Mouse (Mus musculus) kidney, postnatal 0 days (tissue): Measurements from ENCODE around the gene Trim25. TPM values are rescaled to one million over a fixed set of nuclear protein-coding genes. Genes with fewer than 3 reads are reported as not detected.

ENCODE experiments used
- ATAC-seq: fragments of 200-750 bp; cut with Nextera tagmentation; replicated peaks from 2 replicates; pipeline ENCODE4 v1.8.0; 2017; ENCODE audit warnings: low read depth, moderate number of reproducible peaks, moderate TSS enrichment, moderate library complexity; ENCODE audit not compliant: low FRiP score
- DNase-seq: peaks from one replicate; pipeline ENCODE4 v3.0.0-alpha.2; 2016; ENCODE audit warnings: low spot score
- H3K27ac ChIP-seq: fragments of 300-500 bp; sonication (generic); 2 replicates; pipeline ENCODE4 v1.5.1; 2014; ENCODE audit warnings: mild to moderate bottlenecking
- H3K27me3 ChIP-seq: fragments of 300-500 bp; sonication (generic); 2 replicates; pipeline ENCODE4 v1.6.1; 2014; ENCODE audit warnings: low read length, mixed read lengths; ENCODE audit not compliant: insufficient read depth
- H3K36me3 ChIP-seq: fragments of 300-500 bp; sonication (generic); 2 replicates; pipeline ENCODE4 v1.6.1; 2014; ENCODE audit warnings: low read length, mixed read lengths; ENCODE audit not compliant: insufficient read depth
- H3K4me1 ChIP-seq: fragments of 300-500 bp; sonication (generic); replicated peaks from 2 replicates; pipeline ENCODE4 v1.6.1; 2014; ENCODE audit warnings: antibody characterized with exemption, low read length, mixed read lengths; ENCODE audit not compliant: insufficient read depth
- H3K4me2 ChIP-seq: fragments of 300-500 bp; sonication (generic); 2 replicates; pipeline ENCODE4 v1.6.1; 2014; ENCODE audit warnings: mild to moderate bottlenecking, low read length, moderate library complexity, mixed read lengths
- H3K4me3 ChIP-seq: fragments of 300-500 bp; sonication (generic); replicated peaks from 2 replicates; pipeline ENCODE4 v1.5.1; 2014; ENCODE audit warnings: low read depth, low read length
- H3K9ac ChIP-seq: fragments of 300-500 bp; sonication (generic); 2 replicates; pipeline ENCODE4 v1.6.1; 2014; ENCODE audit warnings: low read depth, low read length
- H3K9me3 ChIP-seq: fragments of 300-500 bp; sonication (generic); replicated peaks from 2 replicates; pipeline ENCODE4 v1.6.1; 2016; ENCODE audit warnings: low read length, inconsistent platforms, mixed read lengths
- CTCF ChIP-seq: IDR thresholded peaks from 2 replicates; pipeline ENCODE4 v1.5.1; 2016; ENCODE audit warnings: antibody characterized with exemption, low read depth, mild to moderate bottlenecking, moderate library complexity
- WGBS: fragments of 180-500 bp; shearing (Covaris S2); extraction: QIAGEN DNeasy Blood & Tissue Kit; methylation state at CpG from one replicate; pipeline ENCODE4 v1.1.7; 2014; 5-methylcytosine and 5-hydroxymethylcytosine counted together
- polyA plus RNA-seq: library from polyadenylated mRNA; unstranded; fragments of >200 nt; fragmentation: Nextera tagmentation; extraction: Ambion mirVana; gene quantifications from 2 replicates; pipeline ENCODE4 v1.2.1, GENCODE M21; 2015

Trim25 gene
- polyA plus RNA-seq, 1 experiment from 2014 or later: 17.6 TPM

DNA sequence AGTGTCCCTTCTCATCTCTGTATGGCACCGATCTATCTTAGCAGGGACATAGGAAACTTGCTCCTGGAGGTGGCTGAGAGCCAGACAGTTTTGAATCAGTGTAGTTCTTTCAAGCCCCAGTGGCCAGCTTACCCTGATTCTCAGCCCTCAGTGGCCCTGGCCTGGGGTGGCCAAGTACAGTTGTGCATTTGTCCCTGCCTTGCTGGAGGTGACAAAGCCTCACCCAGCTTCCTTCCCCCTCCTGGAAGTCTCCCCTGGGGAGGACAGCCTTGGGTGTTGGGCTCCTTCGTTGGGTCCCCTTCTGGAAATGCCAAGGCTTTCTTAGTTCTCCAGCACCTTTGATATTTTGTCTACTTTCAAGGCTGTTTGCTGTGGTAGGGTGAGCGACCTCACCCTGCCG, 4.5 kb downstream of the Trim25 start:
- Histone ChIP-seq H3K9ac (no peak overlapping the region), H3K36me3 (peaks cover 22% of the 10 kb centered on the region), H3K4me1 (peaks cover 24% of the 10 kb centered on the region; the same call in 1 of the 2 replicates), H3K4me3 (no peak overlapping the region), H3K27me3 (no peaks in the 10 kb centered on the region), H3K9me3 (no peaks in the 10 kb centered on the region), H3K4me2 (peak overlapping the region; percentile 50), H3K27ac (no peak overlapping the region)
- no peak for TF ChIP-seq CTCF
- ATAC-seq: no peak
- no peak for DNase-seq
- WGBS: 58% methylated on average over 4 of the region's 4 CpGs

GRCm38 (mm10) chr11:89005473-89005872, 6.3 kb downstream of the Trim25 start:
- Histone ChIP-seq H3K9ac (no peak overlapping the region), H3K4me2 (no peak overlapping the region), H3K27ac (no peak overlapping the region), H3K36me3 (peaks cover 32% of the 10 kb centered on the region), H3K4me1 (peaks cover 18% of the 10 kb centered on the region; the same call in 1 of the 2 replicates), H3K4me3 (no peak overlapping the region), H3K9me3 (no peaks in the 10 kb centered on the region), H3K27me3 (no peaks in the 10 kb centered on the region)
- WGBS: 56% methylated on average over 5 of the region's 5 CpGs
- TF ChIP-seq CTCF: no peak
- no peak for ATAC-seq
- DNase-seq: no peak

GRCm38 (mm10) chr11:89006404-89006803, 7.2 kb downstream of the Trim25 start:
- Histone ChIP-seq H3K4me3 (no peak overlapping the region), H3K9me3 (no peaks in the 10 kb centered on the region), H3K27ac (no peak overlapping the region), H3K36me3 (peaks cover 42% of the 10 kb centered on the region), H3K27me3 (no peaks in the 10 kb centered on the region), H3K9ac (no peak overlapping the region), H3K4me2 (no peak overlapping the region), H3K4me1 (peaks cover 12% of the 10 kb centered on the region; the same call in 1 of the 2 replicates)
- TF ChIP-seq CTCF: no peak
- DNase-seq (no peak), ATAC-seq (no peak)

DNA sequence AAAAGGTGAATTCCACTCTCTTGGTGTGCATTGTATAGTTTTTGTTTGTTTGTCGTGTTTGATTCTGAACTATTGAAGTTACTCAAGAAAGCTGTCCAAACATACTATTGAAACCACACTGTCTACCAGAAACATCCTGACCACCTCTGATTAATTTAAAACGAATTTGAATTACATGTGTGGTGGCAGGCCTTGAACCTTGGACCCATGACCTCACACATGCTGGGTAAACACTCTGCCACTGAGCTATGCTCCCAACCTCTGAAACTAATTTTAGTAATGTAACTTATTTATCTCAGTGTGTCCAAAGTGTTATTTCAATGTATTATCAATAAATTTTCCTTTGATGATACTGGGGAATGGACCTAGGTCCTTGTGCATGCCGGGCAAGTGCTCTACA, 8.4 kb downstream of the Trim25 start:
- Histone ChIP-seq H3K27ac (no peak overlapping the region), H3K4me1 (0 out of 2 replicates have a peak, but pooled peaks cover 6% of the 10 kb centered on the region), H3K27me3 (no peaks in the 10 kb centered on the region), H3K9ac (no peak overlapping the region), H3K4me3 (no peak overlapping the region), H3K36me3 (peaks cover 52% of the 10 kb centered on the region), H3K4me2 (no peak overlapping the region), H3K9me3 (no peaks in the 10 kb centered on the region)
- no peak for ATAC-seq
- WGBS: 86% methylated on average over 3 of the region's 3 CpGs
- no peak for DNase-seq
- no peak for TF ChIP-seq CTCF

DNA sequence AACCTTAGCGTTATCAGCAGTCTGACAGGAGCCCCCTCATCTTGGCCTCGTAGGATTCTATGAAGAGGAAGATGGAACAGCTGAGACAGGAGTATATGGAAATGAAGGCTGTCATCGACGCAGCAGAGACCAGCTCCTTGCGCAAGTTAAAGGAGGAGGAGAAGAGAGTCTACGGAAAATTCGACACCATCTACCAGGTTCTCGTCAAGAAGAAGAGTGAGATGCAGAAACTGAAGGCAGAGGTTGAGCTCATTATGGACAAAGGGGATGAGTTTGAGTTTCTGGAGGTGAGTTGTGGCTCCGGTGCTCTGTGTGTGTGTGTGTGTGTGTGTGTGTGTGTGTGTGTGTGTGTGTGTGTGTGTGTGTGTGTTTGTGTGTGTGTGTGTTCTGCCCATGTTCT, 9.9 kb downstream of the Trim25 start:
- DNase-seq (no peak), ATAC-seq (no peak)
- no peak overlapping the region for H3K4me2 ChIP-seq
- H3K9me3 ChIP-seq: no peaks in the 10 kb centered on the region
- no peak overlapping the region for H3K27ac ChIP-seq
- no peak overlapping the region for H3K9ac ChIP-seq
- no peak for TF ChIP-seq CTCF
- peaks cover 67% of the 10 kb centered on the region for H3K36me3 ChIP-seq
- no peaks in the 10 kb centered on the region for H3K4me1 ChIP-seq
- WGBS: 92% methylated on average over 9 of the region's 9 CpGs
- H3K27me3 ChIP-seq: no peaks in the 10 kb centered on the region
- no peak overlapping the region for H3K4me3 ChIP-seq

GRCm38 (mm10) chr11:89009496-89009895, 10.3 kb downstream of the Trim25 start:
- H3K27ac ChIP-seq: no peak overlapping the region
- no peak overlapping the region for H3K9ac ChIP-seq
- no peaks in the 10 kb centered on the region for H3K27me3 ChIP-seq
- DNase-seq: no peak
- no peak overlapping the region for H3K4me2 ChIP-seq
- H3K4me3 ChIP-seq: no peak overlapping the region
- no peaks in the 10 kb centered on the region for H3K9me3 ChIP-seq
- H3K4me1 ChIP-seq: no peaks in the 10 kb centered on the region
- H3K36me3 ChIP-seq: peaks cover 67% of the 10 kb centered on the region
- no peak for ATAC-seq
- no peak for TF ChIP-seq CTCF
- WGBS: 81% methylated on average over 7 of the region's 7 CpGs

DNA sequence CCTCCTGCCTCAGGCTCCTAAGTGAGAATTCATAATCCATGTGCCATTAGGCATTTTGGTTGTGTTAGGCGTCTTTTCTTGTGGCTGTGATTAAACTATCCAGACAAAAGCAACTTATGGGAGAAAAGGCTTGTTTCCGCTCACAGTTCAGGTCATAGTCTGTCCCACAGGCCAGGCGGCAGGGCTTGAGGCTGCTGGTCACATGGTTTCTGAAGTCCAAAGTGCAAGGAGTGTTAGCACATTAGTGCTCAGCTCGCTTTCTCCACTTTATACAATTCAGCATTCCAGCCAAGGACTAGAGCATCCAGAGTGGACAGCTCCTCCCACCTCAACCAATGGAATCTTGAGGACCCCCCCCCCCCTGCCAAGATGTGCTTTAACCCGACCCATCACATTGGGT, 13.1 kb downstream of the Trim25 start:
- H3K4me1 ChIP-seq: no peaks in the 10 kb centered on the region
- no peak for DNase-seq
- no peak for TF ChIP-seq CTCF
- H3K27ac ChIP-seq: no peak overlapping the region
- no peak overlapping the region for H3K4me2 ChIP-seq
- no peaks in the 10 kb centered on the region for H3K27me3 ChIP-seq
- H3K9me3 ChIP-seq: no peaks in the 10 kb centered on the region
- ATAC-seq: no peak
- peaks cover 64% of the 10 kb centered on the region for H3K36me3 ChIP-seq
- no peak overlapping the region for H3K4me3 ChIP-seq
- no peak overlapping the region for H3K9ac ChIP-seq
- whole genome bisulfite sequencing: 83% methylated on average over 5 of the region's 5 CpGs
